Mouse (Mus musculus): ENCODE measurements around the gene Denr. TPM values are rescaled to one million over a fixed set of nuclear protein-coding genes. Genes with fewer than 3 reads are reported as not detected.
A peak's percentile ranks its signal among the peaks of the same experiment; 100 is the strongest.

Denr gene
- 77.1 and 88.1 TPM in 2 replicates for polyA plus RNA-seq (2012; ENCODE audit: insufficient read depth, insufficient read length, missing spikeins)

DNA sequence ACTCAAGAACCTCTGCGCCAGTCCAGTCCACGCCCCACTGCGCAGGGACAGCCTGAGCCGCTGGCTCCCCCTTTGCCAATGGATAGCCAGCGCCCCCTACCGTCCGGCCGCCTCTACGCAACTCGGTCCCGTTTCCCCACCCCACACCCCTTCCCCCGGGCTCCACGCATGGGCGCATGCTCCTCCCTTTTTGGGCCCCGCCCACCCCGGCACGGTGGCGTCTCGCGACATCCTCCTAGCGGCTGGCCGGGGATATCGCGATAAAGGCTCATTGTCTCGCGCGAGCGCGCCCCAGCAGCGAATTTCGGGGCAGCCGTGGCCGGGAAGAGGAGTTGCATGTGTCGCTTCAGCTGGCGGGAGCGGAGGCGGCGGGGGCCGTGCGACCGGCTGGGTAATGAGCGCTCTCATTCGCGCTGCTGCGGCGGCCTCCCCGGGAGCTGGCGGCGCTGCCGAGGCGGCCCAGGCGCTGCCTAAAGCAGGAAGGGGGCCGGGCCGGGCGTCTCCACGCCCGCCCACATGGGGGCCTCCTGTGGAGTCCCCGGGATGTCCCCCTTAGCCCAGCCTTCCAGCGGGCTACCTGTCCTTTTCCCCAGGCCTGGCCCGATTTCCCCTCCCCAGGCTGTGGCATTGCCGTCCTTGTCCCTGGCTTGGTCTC, at the start of gene Denr:
Gene Denr, plus strand, starts transcription at position 200 of the 655 bp plus-strand sequence.
- peak within 1 kb of the TSS; percentile 89 for H3K4me3 ChIP-seq (ENCODE audit: insufficient read depth, low read depth, low read length)
- 0 out of 2 replicates have a peak, but pooled peaks cover 6% of the 10 kb centered on the region for H3K4me1 ChIP-seq (ENCODE audit: control insufficient read depth, insufficient read depth, insufficient read length, low read length)

DNA sequence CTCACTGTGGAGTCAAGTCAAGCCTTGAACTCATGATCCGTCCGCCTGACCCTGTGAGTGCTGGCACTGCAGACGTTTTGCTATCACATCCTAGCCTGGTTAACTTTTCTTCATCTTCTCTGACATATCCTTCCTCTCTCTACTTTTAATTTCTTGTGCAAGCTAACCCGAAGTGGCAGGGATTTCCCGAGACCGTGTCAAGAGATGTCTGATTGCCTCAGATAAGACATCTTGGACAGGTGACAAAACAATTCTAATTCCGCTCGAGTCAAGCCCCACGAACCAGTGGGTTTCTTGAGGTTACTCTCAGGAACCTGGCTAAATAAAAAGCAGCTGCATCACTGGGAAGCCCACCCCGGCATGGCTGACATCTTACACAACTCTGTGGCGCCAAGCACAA, 48.2 kb upstream of the Denr start:
- Histone ChIP-seq H3K4me1 (ENCODE audit: control insufficient read depth, insufficient read depth, insufficient read length, low read length) (0 out of 2 replicates have a peak, but pooled peaks cover 4% of the 10 kb centered on the region), H3K4me3 (ENCODE audit: insufficient read depth, low read depth, low read length) (no peak overlapping the region), H3K27ac (replicated peaks; ENCODE audit: low read depth, low read length) (no peak overlapping the region)

More for the DNA sequence above, at the start of gene Denr:
- peak within 1 kb of the TSS; percentile 65 for H3K27ac ChIP-seq (replicated peaks; ENCODE audit: low read depth, low read length)

DNA sequence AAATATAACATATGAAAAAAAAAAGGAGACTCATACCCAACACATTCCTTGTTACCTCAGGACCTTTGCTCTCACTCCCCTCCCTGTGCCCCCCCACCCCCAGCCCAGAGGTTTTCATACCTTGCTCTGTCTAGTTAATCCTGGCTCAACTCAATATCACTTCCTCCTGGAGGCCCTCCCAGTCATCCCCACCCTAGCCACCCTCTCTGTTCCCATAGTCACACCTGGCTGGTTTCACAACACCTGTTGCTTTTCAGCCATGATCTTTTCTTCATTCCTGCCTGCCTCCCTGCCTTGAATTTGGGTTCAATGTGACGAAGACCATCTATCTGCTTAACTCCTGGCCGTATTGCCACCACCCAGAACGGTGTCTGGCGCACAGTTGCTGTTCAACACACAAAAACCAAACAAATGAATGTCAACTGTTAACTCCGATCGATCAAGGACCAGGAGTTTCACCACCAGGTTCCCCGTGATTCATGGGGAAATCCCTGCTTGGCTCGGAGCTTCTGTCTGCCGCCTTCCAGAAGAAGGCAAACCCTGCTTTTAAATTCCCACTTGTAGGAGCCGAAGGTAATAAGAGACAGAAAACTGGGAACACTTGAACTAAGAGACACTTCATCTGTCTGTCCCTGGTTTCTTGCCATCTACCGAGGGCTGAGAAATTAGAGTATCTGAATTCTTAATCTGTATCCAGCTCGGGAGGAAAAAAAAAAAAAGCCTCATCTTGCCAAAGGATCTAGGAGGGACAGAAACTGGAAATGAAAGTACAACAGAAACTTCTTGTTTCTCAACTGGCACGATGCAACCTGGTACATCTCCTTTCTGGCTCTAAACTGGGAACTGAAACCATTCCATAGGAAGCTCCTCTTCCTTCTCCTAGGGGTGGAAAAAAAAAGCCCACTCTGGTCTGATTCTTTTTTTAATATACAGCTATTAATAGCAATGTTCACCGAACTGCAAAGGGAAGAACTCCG, 44.3 kb upstream of the Denr start:
- Histone ChIP-seq H3K4me1 (ENCODE audit: control insufficient read depth, insufficient read depth, insufficient read length, low read length) (peaks cover 11% of the 10 kb centered on the region; the same call in 1 of the 2 replicates), H3K27ac (replicated peaks; ENCODE audit: low read depth, low read length) (peak overlapping the region; percentile 15; the same call in 1 of the 2 replicates), H3K4me3 (ENCODE audit: insufficient read depth, low read depth, low read length) (peak overlapping the region; percentile 44)

DNA sequence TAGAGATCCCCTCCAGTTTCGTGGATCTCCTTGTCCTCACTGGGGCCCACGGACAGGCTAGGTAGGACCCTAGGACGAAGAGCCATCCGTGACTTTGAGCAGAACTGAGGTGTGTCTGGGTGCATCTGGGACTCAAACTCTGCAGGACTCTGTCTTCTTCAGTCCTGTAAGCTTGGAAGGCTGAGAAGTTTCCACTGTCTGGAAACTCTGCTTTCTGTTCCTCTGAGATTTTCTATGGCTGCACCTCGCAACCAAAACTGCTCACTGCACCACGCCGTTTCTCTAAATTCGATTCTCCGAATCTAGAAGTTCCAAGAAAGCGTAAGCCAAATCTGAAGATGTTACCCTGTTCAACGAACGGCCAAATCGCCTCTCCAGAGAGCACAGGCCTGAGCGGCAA, 43.0 kb upstream of the Denr start:
- H3K4me1 ChIP-seq (ENCODE audit: control insufficient read depth, insufficient read depth, insufficient read length, low read length), result peaks cover 11% of the 10 kb centered on the region; the same call in 1 of the 2 replicates
- no peak overlapping the region for H3K4me3 ChIP-seq (ENCODE audit: insufficient read depth, low read depth, low read length)
- H3K27ac ChIP-seq (replicated peaks; ENCODE audit: low read depth, low read length), result no peak overlapping the region

DNA sequence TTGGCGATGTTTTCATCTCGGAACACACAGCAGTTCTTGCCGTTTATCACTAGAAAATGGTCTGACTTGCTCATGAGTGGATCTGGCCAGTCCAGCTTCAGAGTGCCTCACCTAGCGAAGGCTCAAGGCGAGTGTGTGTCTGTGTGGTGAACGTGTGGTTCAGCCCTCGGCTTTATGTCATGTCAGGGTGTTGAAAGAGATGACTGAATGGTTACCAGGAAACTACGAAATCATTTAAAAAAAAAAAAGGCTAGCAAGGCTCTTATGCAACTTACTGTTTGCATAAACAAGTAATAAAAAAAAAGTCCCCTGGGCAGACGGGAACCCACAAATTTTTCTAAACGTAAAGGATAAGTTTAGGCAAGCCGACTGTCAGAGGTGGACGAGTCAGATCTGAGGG, 41.6 kb upstream of the Denr start, which contains the start of gene Hcar2:
Gene Hcar2, minus strand, starts transcription at position 135 of the 400 bp plus-strand sequence.
- Histone ChIP-seq H3K27ac (replicated peaks; ENCODE audit: low read depth, low read length) (no peak within 1 kb of the TSS), H3K4me1 (ENCODE audit: control insufficient read depth, insufficient read depth, insufficient read length, low read length) (peaks cover 11% of the 10 kb centered on the region; the same call in 1 of the 2 replicates), H3K4me3 (ENCODE audit: insufficient read depth, low read depth, low read length) (no peak within 1 kb of the TSS)

DNA sequence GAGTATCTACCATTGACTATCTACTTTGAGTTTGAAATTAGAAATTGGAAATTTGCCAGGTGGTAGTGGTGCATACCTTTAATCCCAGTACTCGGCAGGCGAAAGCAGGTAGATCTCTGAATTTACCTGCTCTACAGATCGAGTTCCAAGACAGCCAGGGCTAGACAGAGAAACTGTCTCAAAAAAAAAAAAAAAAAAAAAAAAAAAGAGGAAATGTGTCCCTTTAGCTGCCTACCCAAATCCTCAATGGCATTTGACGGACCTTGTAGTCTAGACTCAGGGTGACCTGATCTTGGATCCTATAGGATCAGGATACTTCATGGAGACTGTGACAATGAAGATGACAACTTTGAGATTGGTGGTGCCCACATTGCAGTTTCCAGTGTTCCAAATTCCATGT, 40.5 kb upstream of the Denr start:
- no peak overlapping the region for H3K27ac ChIP-seq (replicated peaks; ENCODE audit: low read depth, low read length)
- no peak overlapping the region for H3K4me3 ChIP-seq (ENCODE audit: insufficient read depth, low read depth, low read length)
- peaks cover 11% of the 10 kb centered on the region; the same call in 1 of the 2 replicates for H3K4me1 ChIP-seq (ENCODE audit: control insufficient read depth, insufficient read depth, insufficient read length, low read length)

DNA sequence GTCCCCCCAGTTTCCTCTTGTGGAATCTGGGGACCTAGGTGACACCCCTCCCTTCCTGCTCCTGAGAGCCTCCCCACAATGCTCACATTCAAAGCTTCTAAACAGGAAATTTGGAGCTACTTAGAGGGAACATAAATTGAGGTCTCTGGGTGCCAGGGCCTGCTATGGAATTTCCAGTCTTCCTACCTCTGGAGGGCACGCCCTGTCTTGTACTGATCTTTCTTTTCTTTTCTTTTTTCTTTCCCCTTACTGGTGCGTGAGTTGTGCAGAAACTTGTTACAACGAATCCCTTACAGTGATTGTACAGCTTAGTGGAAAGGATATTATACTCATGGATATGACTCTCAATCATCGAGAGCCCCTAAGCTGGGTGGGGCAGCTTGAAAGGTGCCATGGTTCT, 37.4 kb upstream of the Denr start:
- Histone ChIP-seq H3K4me3 (ENCODE audit: insufficient read depth, low read depth, low read length) (no peak overlapping the region), H3K27ac (replicated peaks; ENCODE audit: low read depth, low read length) (no peak overlapping the region), H3K4me1 (ENCODE audit: control insufficient read depth, insufficient read depth, insufficient read length, low read length) (peaks cover 15% of the 10 kb centered on the region)

DNA sequence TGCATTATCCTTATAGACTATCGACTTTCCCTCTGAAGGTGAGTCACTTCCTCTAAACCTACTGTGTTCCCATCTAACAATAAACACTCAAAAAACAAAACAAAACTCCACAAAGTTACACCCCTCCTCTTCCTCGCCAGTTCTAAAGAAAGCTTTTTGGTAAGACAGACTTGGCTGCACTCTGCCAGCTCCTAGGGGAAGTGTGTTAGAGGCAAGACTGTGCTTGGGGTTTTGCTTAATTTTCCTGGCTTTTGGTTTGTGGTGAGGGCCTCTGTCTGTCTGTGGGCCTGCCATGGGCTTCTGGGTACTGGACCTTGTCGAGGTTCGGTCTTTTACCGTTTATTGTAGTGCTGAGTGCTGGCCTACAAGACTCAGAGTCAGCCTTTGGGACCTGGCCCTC, 32.8 kb upstream of the Denr start:
- Histone ChIP-seq H3K4me1 (ENCODE audit: control insufficient read depth, insufficient read depth, insufficient read length, low read length) (peaks cover 20% of the 10 kb centered on the region), H3K27ac (replicated peaks; ENCODE audit: low read depth, low read length) (peak overlapping the region; percentile 74), H3K4me3 (ENCODE audit: insufficient read depth, low read depth, low read length) (no peak overlapping the region)

DNA sequence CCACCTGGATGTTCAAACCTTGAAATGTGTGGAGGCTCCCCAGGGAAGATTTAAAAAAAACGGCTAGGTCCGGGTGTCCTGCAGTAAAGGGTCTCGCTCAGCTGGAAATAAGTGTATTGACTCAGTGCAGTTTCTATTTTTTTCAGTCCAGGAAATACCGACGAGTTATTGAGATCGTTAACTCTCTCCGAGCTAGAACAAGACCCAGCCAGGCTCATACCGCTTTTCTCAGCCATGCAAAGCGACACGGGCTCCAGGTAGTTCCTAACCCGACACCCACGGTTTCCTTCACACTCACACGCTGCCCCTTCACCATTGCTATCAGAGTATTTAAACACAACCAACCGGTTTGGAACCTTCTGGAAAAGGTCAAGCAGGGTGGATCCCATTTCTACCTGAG, 28.9 kb upstream of the Denr start:
- Histone ChIP-seq H3K27ac (replicated peaks; ENCODE audit: low read depth, low read length) (no peak overlapping the region; the same call in 1 of the 2 replicates), H3K4me1 (ENCODE audit: control insufficient read depth, insufficient read depth, insufficient read length, low read length) (peaks cover 23% of the 10 kb centered on the region), H3K4me3 (ENCODE audit: insufficient read depth, low read depth, low read length) (peak overlapping the region; percentile 48)

DNA sequence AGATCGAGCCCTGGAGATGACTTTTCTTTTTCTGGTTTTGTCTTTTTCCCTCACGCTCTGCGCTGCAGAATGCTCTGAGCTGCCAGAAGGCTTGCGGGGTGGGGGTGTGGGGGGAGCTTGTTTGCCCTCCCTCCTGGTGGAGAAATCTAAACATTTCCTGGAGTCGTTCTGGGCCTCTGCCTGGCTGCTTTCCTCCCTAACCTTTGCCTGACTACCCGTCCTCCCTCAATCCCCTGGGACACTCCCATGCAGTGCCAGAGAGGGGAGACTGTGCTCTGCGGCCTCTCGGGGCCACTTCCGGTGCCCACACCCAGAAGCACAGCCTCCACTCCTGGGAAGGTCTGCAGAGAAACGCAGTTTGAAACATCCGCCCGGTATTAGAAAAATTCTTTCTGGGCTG, 27.0 kb upstream of the Denr start, which contains the start of gene Hcar1:
Gene Hcar1, minus strand, starts transcription at position 93 of the 400 bp plus-strand sequence.
- H3K27ac ChIP-seq (replicated peaks; ENCODE audit: low read depth, low read length), result no peak within 1 kb of the TSS; the same call in 1 of the 2 replicates
- H3K4me3 ChIP-seq (ENCODE audit: insufficient read depth, low read depth, low read length), result peak within 1 kb of the TSS; percentile 48
- H3K4me1 ChIP-seq (ENCODE audit: control insufficient read depth, insufficient read depth, insufficient read length, low read length), result peaks cover 14% of the 10 kb centered on the region

DNA sequence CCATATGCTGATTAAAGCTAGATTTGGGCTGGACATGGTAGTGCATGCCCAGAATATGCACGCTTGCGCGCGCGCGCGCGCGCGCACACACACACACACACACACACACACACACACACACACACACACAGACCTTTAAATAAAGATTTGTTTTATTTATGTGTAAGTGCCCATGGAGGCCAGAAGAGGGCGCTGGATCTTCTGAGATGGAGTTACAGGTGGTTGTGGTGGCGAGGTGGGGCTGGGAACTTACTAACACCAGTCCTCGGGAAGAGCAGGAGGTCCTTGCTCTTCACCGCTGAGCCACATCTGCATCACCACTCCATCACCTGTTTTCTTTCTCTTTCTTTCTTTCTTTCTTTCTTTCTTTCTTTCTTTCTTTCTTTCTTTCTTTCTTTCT, 26.2 kb upstream of the Denr start:
- no peak overlapping the region for H3K4me3 ChIP-seq (ENCODE audit: insufficient read depth, low read depth, low read length)
- H3K27ac ChIP-seq (replicated peaks; ENCODE audit: low read depth, low read length), result no peak overlapping the region
- peaks cover 14% of the 10 kb centered on the region for H3K4me1 ChIP-seq (ENCODE audit: control insufficient read depth, insufficient read depth, insufficient read length, low read length)

DNA sequence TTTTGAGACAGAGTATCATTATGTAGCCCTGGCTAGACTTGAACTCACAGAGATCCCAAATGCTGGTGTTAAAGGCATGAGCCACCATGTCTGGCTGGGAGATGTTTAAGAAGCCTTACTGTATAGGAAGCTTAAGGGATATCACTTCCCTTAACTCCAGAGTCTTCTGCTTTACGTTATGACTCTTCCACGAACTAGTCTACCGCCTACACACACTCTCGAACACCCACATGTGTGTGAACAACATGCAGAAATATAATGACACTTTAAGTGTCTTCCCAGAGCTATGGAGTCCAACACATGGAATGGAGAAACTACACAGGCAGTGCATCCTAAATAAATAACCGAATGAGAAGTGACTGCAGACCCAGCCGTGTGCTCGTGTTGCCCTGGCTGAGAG, 23.1 kb upstream of the Denr start:
- Histone ChIP-seq H3K27ac (replicated peaks; ENCODE audit: low read depth, low read length) (no peak overlapping the region), H3K4me1 (ENCODE audit: control insufficient read depth, insufficient read depth, insufficient read length, low read length) (peaks cover 6% of the 10 kb centered on the region), H3K4me3 (ENCODE audit: insufficient read depth, low read depth, low read length) (no peak overlapping the region)

DNA sequence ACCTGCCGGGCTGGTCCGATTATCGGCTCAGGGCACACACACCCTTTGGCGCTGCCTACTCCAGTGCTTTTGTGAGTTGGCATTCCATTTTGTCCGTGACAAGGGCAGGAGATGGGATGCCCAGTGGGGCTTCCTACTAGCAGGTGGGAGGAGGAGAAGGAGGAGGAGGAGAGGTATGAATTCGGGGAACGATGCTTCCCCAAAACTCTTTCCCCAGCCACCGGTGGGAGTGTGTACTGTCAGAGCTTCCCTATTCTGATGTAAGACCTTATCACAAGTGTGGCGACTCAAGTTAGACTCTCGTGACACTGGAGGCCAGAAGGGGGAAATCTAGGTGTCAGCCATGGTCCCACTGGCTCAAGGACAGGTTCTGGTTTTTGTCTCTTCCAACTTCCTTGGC, 22.6 kb upstream of the Denr start:
- no peak overlapping the region for H3K27ac ChIP-seq (replicated peaks; ENCODE audit: low read depth, low read length)
- H3K4me3 ChIP-seq (ENCODE audit: insufficient read depth, low read depth, low read length), result no peak overlapping the region
- H3K4me1 ChIP-seq (ENCODE audit: control insufficient read depth, insufficient read depth, insufficient read length, low read length), result peaks cover 2% of the 10 kb centered on the region

DNA sequence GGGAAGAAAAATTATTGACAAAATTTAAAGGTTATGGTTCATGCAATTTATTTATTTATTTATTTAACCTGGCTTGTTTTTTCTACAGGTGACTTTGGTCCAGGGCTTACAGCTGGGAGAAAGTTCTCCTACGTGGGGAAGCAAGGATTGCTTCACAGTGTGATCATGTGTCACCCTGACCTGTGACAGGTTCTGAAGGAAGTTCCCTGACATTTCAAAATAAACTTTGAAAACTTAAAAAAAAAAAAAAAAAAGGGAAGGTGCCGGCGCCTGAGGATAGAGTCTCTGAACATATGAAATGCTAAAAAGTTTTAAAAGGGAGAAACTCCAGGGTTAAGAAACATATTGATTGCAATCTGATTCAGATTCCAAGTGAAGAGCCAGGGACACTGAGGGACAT, 20.6 kb upstream of the Denr start:
- Histone ChIP-seq H3K4me3 (ENCODE audit: insufficient read depth, low read depth, low read length) (no peak overlapping the region), H3K4me1 (ENCODE audit: control insufficient read depth, insufficient read depth, insufficient read length, low read length) (no peaks in the 10 kb centered on the region), H3K27ac (replicated peaks; ENCODE audit: low read depth, low read length) (no peak overlapping the region)

DNA sequence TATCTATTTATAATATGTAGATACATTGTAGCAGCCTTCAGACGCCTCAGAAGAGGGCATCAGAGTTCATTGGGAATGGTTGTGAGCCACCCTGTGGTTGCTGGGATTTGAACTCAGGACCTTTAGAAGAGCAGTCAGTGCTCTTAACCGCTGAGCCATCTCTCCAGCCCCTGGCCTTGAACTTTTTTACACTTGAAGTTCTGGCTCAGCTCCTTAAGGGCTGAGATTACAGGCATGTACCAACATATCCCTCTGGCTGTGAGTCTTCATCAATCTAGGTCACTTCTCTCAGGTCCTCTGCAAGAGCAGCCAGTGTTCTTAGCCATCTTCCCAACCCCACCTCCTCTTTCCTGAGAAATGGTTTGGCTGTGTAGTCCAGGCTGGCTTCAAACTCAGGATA, 16.7 kb upstream of the Denr start:
- Histone ChIP-seq H3K4me3 (ENCODE audit: insufficient read depth, low read depth, low read length) (no peak overlapping the region), H3K27ac (replicated peaks; ENCODE audit: low read depth, low read length) (no peak overlapping the region), H3K4me1 (ENCODE audit: control insufficient read depth, insufficient read depth, insufficient read length, low read length) (peaks cover 3% of the 10 kb centered on the region)
